Mouse (Mus musculus) kidney, adult 2 months (tissue): ENCODE measurements at regions not wholly inside any gene's neighbourhood (a gene's known extent, or its start where the extent isn't known, plus 50 kb on each side); places are given as distances from the start of the nearest gene placed in this dataset.

ENCODE experiments used
- DNase-seq: peaks from one replicate; pipeline ENCODE4 v3.0.0; 2021
- H3K27ac ChIP-seq: fragments of 200-500 bp; 2 replicates; pipeline ENCODE4 v1.5.1; 2012; ENCODE audit warnings: low read depth, low read length, control low read depth, inconsistent platforms; ENCODE audit not compliant: insufficient read depth
- H3K27me3 ChIP-seq: fragments of 200-500 bp; replicated peaks from 2 replicates; pipeline ENCODE4 v1.6.1; 2012; ENCODE audit warnings: mild to moderate bottlenecking, moderate library complexity, low read length, inconsistent platforms; ENCODE audit not compliant: control insufficient read depth, insufficient read depth
- H3K36me3 ChIP-seq: fragments of 200-500 bp; 2 replicates; pipeline ENCODE4 v1.6.1; 2012; ENCODE audit warnings: mild to moderate bottlenecking, moderate library complexity, low read length, inconsistent platforms; ENCODE audit not compliant: control insufficient read depth, insufficient read depth
- H3K4me1 ChIP-seq: fragments of 200-500 bp; 2 replicates; pipeline ENCODE4 v1.6.1; 2011; ENCODE audit warnings: low read length; ENCODE audit not compliant: control insufficient read depth, insufficient read depth
- H3K4me3 ChIP-seq: fragments of 200-500 bp; 2 replicates; pipeline ENCODE4 v1.5.1; 2011; ENCODE audit warnings: mild to moderate bottlenecking, low read depth, low read length, control low read depth; ENCODE audit not compliant: insufficient read depth
- CTCF ChIP-seq: fragments of 200-500 bp; conservative IDR thresholded peaks from 2 replicates; pipeline ENCODE4 v1.5.1; 2011; ENCODE audit warnings: low read depth, mild to moderate bottlenecking, control low read depth, low read length, moderate library complexity, mixed read lengths; ENCODE audit not compliant: insufficient read depth, insufficient read length
- POLR2A ChIP-seq: fragments of 200-500 bp; IDR thresholded peaks from one replicate; pipeline ENCODE4 v1.6.1; 2011; ENCODE audit warnings: low read depth, low read length, control low read depth
- WGBS: fragments of 180-500 bp; shearing (Covaris S2); methylation state at CpG from one replicate; pipeline ENCODE4 v1.1.7; 2018; 5-methylcytosine and 5-hydroxymethylcytosine counted together

DNA sequence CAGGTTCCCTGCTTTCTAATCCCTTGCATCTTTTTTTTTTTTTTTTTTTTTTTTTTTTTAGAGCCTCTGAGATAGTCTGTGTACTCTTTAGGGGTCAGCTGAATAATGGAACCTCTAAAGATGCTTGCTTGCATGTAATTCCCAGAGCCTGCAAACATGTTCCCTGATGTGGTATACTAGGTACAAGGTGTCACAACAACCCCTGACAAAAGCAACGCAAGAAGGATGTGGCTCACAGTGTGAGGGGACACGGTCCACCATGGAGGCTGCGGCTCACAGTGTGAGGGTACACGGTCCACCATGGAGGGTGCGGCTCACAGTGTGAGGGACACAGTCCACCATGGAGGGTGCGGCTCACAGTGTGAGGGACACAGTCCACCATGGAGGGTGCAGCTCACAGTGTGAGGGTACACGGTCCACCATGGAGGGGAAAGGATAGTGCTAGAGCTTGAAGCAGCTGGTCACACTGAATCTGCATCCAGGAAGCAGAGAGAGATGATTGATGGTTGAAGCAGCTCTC lies 157.7 kb downstream of the Rab11fip4 start:
- H3K27me3 ChIP-seq, result no peaks in the 10 kb centered on the region
- H3K4me3 ChIP-seq, result no peak overlapping the region
- no peaks in the 10 kb centered on the region for H3K36me3 ChIP-seq
- TF ChIP-seq POLR2A (no peak), CTCF (no peak)
- DNase-seq, result no peak
- WGBS, result 94% methylated on average over 7 of the region's 7 CpGs
- no peak overlapping the region for H3K27ac ChIP-seq
- peaks cover 10% of the 10 kb centered on the region for H3K4me1 ChIP-seq

DNA sequence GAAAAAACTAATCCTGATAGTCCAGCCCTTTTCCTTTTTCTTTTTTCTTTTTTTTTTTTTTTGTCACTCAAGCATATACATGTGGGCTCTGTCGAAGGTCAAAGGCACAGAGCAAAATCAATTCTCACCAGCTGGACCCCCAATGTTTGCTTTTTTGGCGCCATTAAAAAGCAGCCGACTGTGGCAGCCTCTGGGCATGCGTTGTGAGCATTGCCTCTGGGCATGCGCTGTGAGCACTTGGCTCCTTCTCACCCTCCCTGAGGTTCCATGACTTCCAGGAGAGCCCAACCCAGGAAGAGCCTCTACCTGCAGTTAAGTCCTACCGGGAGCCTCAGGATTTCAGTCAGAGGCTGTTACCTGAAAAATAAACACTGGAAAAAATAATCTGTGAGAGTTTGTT lies 156.8 kb downstream of the Rab11fip4 start:
- WGBS, result 48% methylated on average over 6 of the region's 6 CpGs
- no peak for TF ChIP-seq POLR2A
- TF ChIP-seq CTCF, result no peak
- peak; percentile 55 for DNase-seq
- Histone ChIP-seq H3K4me1 (peaks cover 10% of the 10 kb centered on the region), H3K27me3 (no peaks in the 10 kb centered on the region), H3K27ac (no peak overlapping the region), H3K36me3 (no peaks in the 10 kb centered on the region), H3K4me3 (no peak overlapping the region)
